Mouse (Mus musculus): ENCODE measurements at regions not wholly inside any gene's neighbourhood (a gene's known extent, or its start where the extent isn't known, plus 50 kb on each side); places are given as distances from the start of the nearest gene placed in this dataset.

GRCm38 (mm10) chr1:137901996-137902395, 273.5 kb downstream of the Ptprc start:
- no peak for ATAC-seq (ENCODE audit: low read depth)
- H3K4me3 ChIP-seq (replicated peaks): no peak overlapping the region
- peaks cover 23% of the 10 kb centered on the region for H3K4me1 ChIP-seq (replicated peaks)
- DNase-seq: no peak
- no peak overlapping the region for H3K27ac ChIP-seq
- H3K36me3 ChIP-seq: no peaks in the 10 kb centered on the region
- WGBS (ENCODE audit: insufficient replicate concordance): 76% methylated on average over 4 of the region's 4 CpGs
- H3K9ac ChIP-seq: no peak overlapping the region
- no peaks in the 10 kb centered on the region for H3K27me3 ChIP-seq
- no peaks in the 10 kb centered on the region for H3K9me3 ChIP-seq (replicated peaks)
- no peak overlapping the region for H3K4me2 ChIP-seq

GRCm38 (mm10) chr1:137901211-137901610, 274.3 kb downstream of the Ptprc start:
- Histone ChIP-seq H3K9ac (no peak overlapping the region), H3K4me1 (replicated peaks) (peaks cover 21% of the 10 kb centered on the region), H3K36me3 (no peaks in the 10 kb centered on the region), H3K4me3 (replicated peaks) (peak overlapping the region; percentile 64; the same call in 1 of the 2 replicates), H3K4me2 (peak overlapping the region; percentile 79), H3K27me3 (no peaks in the 10 kb centered on the region), H3K9me3 (replicated peaks) (no peaks in the 10 kb centered on the region), H3K27ac (no peak overlapping the region)
- no peak for ATAC-seq (ENCODE audit: low read depth)
- WGBS (ENCODE audit: insufficient replicate concordance): 69% methylated on average over 5 of the region's 5 CpGs
- DNase-seq: no peak

GRCm38 (mm10) chr1:137900621-137901071, 274.9 kb downstream of the Ptprc start:
- DNase-seq (no peak), ATAC-seq (ENCODE audit: low read depth) (no peak)
- Histone ChIP-seq H3K9ac (peak overlapping the region; percentile 56), H3K4me2 (peak overlapping the region; percentile 79), H3K27ac (peak overlapping the region; percentile 23; the same call in 1 of the 2 replicates), H3K4me1 (replicated peaks) (peaks cover 20% of the 10 kb centered on the region), H3K27me3 (no peaks in the 10 kb centered on the region), H3K4me3 (replicated peaks) (peak overlapping the region; percentile 64), H3K9me3 (replicated peaks) (no peaks in the 10 kb centered on the region), H3K36me3 (no peaks in the 10 kb centered on the region)
- 8% methylated on average over 8 of the region's 8 CpGs for WGBS (ENCODE audit: insufficient replicate concordance)

GRCm38 (mm10) chr1:137899916-137900601, 275.4 kb downstream of the Ptprc start:
- DNase-seq: peak; percentile 3
- Histone ChIP-seq H3K4me1 (replicated peaks) (peaks cover 16% of the 10 kb centered on the region), H3K4me2 (peak overlapping the region; percentile 79), H3K27me3 (no peaks in the 10 kb centered on the region), H3K4me3 (replicated peaks) (peak overlapping the region; percentile 64), H3K9ac (peak overlapping the region; percentile 56), H3K36me3 (no peaks in the 10 kb centered on the region), H3K9me3 (replicated peaks) (no peaks in the 10 kb centered on the region), H3K27ac (peak overlapping the region; percentile 23; the same call in 1 of the 2 replicates)
- peak; percentile 36 for ATAC-seq (ENCODE audit: low read depth)
- 6% methylated on average over 14 of the region's 14 CpGs for WGBS (ENCODE audit: insufficient replicate concordance)

- peak overlapping the region; percentile 79 for H3K4me2 ChIP-seq
- H3K4me1 ChIP-seq (replicated peaks): peaks cover 16% of the 10 kb centered on the region
- no peak overlapping the region for H3K27ac ChIP-seq
- peak overlapping the region; percentile 71 for H3K9ac ChIP-seq
- WGBS (ENCODE audit: insufficient replicate concordance): 9% methylated on average over 6 of the region's 6 CpGs
- no peaks in the 10 kb centered on the region for H3K27me3 ChIP-seq
- peak overlapping the region; percentile 64 for H3K4me3 ChIP-seq (replicated peaks)
- H3K36me3 ChIP-seq: no peaks in the 10 kb centered on the region
- no peaks in the 10 kb centered on the region for H3K9me3 ChIP-seq (replicated peaks)
- no peak for ATAC-seq (ENCODE audit: low read depth)
- DNase-seq: no peak
These were observed 276.2 kb downstream of the Ptprc start for GRCm38 (mm10) chr1:137899305-137899704.

- ATAC-seq (ENCODE audit: low read depth) (peak; percentile 36; the same call in 1 of the 2 replicates), DNase-seq (peak; percentile 1)
- WGBS (ENCODE audit: insufficient replicate concordance): 3% methylated on average over 3 of the region's 3 CpGs
- Histone ChIP-seq H3K9ac (peak overlapping the region; percentile 71), H3K9me3 (replicated peaks) (no peaks in the 10 kb centered on the region), H3K36me3 (no peaks in the 10 kb centered on the region), H3K27me3 (no peaks in the 10 kb centered on the region), H3K4me1 (replicated peaks) (peaks cover 16% of the 10 kb centered on the region), H3K4me3 (replicated peaks) (peak overlapping the region; percentile 64), H3K4me2 (peak overlapping the region; percentile 79), H3K27ac (peak overlapping the region; percentile 74)
These were observed 276.6 kb downstream of the Ptprc start for GRCm38 (mm10) chr1:137898891-137899290.

- Histone ChIP-seq H3K4me2 (peak overlapping the region; percentile 79), H3K36me3 (no peaks in the 10 kb centered on the region), H3K27me3 (no peaks in the 10 kb centered on the region), H3K9me3 (replicated peaks) (no peaks in the 10 kb centered on the region), H3K4me3 (replicated peaks) (peak overlapping the region; percentile 64), H3K27ac (peak overlapping the region; percentile 74), H3K9ac (peak overlapping the region; percentile 71), H3K4me1 (replicated peaks) (peaks cover 16% of the 10 kb centered on the region)
- 1% methylated on average over 11 of the region's 11 CpGs for WGBS (ENCODE audit: insufficient replicate concordance)
- peak; percentile 97 for ATAC-seq (ENCODE audit: low read depth)
- DNase-seq: peak; percentile 70
These were observed 277.1 kb downstream of the Ptprc start for GRCm38 (mm10) chr1:137898397-137898796.

GRCm38 (mm10) chr1:137881656-137882055, 293.9 kb downstream of the Ptprc start:
- WGBS (ENCODE audit: insufficient replicate concordance): 39% methylated on average over 3 of the region's 3 CpGs
- Histone ChIP-seq H3K36me3 (no peaks in the 10 kb centered on the region), H3K27me3 (no peaks in the 10 kb centered on the region), H3K9me3 (replicated peaks) (no peaks in the 10 kb centered on the region), H3K4me2 (no peak overlapping the region), H3K4me3 (replicated peaks) (no peak overlapping the region), H3K9ac (no peak overlapping the region), H3K4me1 (replicated peaks) (no peaks in the 10 kb centered on the region), H3K27ac (no peak overlapping the region)
- ATAC-seq (ENCODE audit: low read depth) (no peak), DNase-seq (no peak)

- no peaks in the 10 kb centered on the region for H3K27me3 ChIP-seq
- no peak overlapping the region for H3K9ac ChIP-seq
- H3K4me1 ChIP-seq (replicated peaks): no peaks in the 10 kb centered on the region
- H3K4me3 ChIP-seq (replicated peaks): no peak overlapping the region
- no peak overlapping the region for H3K27ac ChIP-seq
- no peak for DNase-seq
- no peaks in the 10 kb centered on the region for H3K36me3 ChIP-seq
- no peak for ATAC-seq (ENCODE audit: low read depth)
- H3K4me2 ChIP-seq: no peak overlapping the region
- H3K9me3 ChIP-seq (replicated peaks): no peaks in the 10 kb centered on the region
- 30% methylated on average over 2 of the region's 2 CpGs for WGBS (ENCODE audit: insufficient replicate concordance)
These were observed 301.1 kb downstream of the Ptprc start for GRCm38 (mm10) chr1:137874361-137874760.

- no peak overlapping the region for H3K4me3 ChIP-seq (replicated peaks)
- ATAC-seq (ENCODE audit: low read depth): no peak
- WGBS (ENCODE audit: insufficient replicate concordance): 17% methylated on average over 1 of the region's 1 CpGs
These were observed 301.9 kb downstream of the Ptprc start for GRCm38 (mm10) chr1:137873628-137874027.

GRCm38 (mm10) chr1:137865030-137865429, 310.5 kb downstream of the Ptprc start:
- H3K4me3 ChIP-seq (replicated peaks): no peak overlapping the region
- H3K4me2 ChIP-seq: no peak overlapping the region
- 41% methylated on average over 1 of the region's 1 CpGs for WGBS (ENCODE audit: insufficient replicate concordance)
- H3K27me3 ChIP-seq: no peaks in the 10 kb centered on the region
- H3K4me1 ChIP-seq (replicated peaks): no peaks in the 10 kb centered on the region
- no peak for DNase-seq
- H3K36me3 ChIP-seq: no peaks in the 10 kb centered on the region
- no peak overlapping the region for H3K9ac ChIP-seq
- no peak for ATAC-seq (ENCODE audit: low read depth)
- H3K27ac ChIP-seq: no peak overlapping the region
- H3K9me3 ChIP-seq (replicated peaks): no peaks in the 10 kb centered on the region

More at GRCm38 (mm10) chr1:137873628-137874027, 301.9 kb downstream of the Ptprc start:
- H3K4me1 ChIP-seq (replicated peaks): no peaks in the 10 kb centered on the region
- H3K27ac ChIP-seq: no peak overlapping the region
- H3K9me3 ChIP-seq (replicated peaks): no peaks in the 10 kb centered on the region
- DNase-seq: no peak
- H3K4me2 ChIP-seq: no peak overlapping the region
- H3K27me3 ChIP-seq: no peaks in the 10 kb centered on the region
- H3K9ac ChIP-seq: no peak overlapping the region
- no peaks in the 10 kb centered on the region for H3K36me3 ChIP-seq

GRCm38 (mm10) chr1:137863506-137863905, 312.0 kb downstream of the Ptprc start:
- Histone ChIP-seq H3K9me3 (replicated peaks) (no peaks in the 10 kb centered on the region), H3K4me3 (replicated peaks) (no peak overlapping the region), H3K9ac (no peak overlapping the region), H3K36me3 (no peaks in the 10 kb centered on the region), H3K4me1 (replicated peaks) (no peaks in the 10 kb centered on the region), H3K27ac (no peak overlapping the region), H3K27me3 (no peaks in the 10 kb centered on the region), H3K4me2 (no peak overlapping the region)
- ATAC-seq (ENCODE audit: low read depth): no peak
- 75% methylated on average over 7 of the region's 7 CpGs for WGBS (ENCODE audit: insufficient replicate concordance)
- DNase-seq: no peak
